Mouse (Mus musculus): ENCODE measurements around the gene Fam129a. TPM values are rescaled to one million over a fixed set of nuclear protein-coding genes. Genes with fewer than 3 reads are reported as not detected.
"Not testable (repeated sequence)": the region's sequence is repeated elsewhere in the genome, so short reads cannot be mapped to it uniquely, and the experiment has no call there.

The Fam129a gene
- total RNA-seq, 4 experiments from 2014 or later, result 83.7 to 130 (median 96.0) TPM

DNA sequence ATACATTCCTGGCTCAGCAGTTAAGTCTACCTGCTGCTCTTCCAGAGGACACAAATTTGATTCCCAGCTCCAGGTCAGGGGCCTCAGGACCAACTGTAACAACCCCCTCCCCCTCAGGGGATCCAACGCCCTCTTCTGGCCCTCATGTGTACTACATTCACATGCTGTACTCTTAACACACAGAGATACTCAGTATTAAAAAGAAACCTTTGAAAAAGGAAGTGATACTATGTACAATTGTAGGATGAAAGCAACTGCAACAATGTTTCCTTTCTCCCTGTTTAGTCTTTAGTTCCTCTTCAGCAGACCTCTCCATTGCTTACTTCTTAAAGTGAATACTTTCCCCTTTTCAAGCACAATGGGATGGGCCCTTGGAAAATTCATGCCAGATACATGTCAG, 131.8 kb downstream of the Fam129a start:
- DNase-seq, result no peak

DNA sequence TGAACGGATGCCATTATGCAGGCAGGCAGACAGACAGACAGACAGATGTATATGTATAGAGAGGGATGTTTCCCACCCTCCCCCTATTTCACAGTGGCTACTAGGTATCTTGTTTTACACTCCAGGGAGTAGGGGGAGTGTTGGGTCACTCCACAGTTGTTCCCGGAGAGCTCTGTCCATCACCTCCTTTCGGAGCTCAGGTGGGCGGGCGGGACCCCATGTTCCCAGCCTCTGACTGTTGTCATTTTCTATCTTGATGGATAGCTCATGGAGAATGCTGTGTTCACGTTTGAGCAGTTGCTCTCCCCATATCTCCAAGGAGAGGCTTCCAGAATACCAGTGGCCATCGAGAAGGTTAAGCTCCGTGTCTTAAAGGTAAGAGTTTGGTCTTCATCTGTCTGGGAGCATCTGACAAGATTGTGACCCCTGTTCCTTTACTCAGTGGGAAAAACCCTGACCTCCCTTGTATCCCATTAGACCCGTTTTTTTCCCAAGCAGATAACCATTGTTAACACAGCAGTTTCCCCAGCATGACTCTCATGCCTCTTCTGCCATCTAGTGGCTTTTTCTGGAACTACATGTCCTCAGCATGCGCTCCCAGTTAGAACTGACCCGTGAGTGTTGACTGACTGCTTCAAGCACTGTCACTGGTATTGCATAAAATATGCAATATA, 134.9 kb downstream of the Fam129a start:
- peak; percentile 78 for DNase-seq

DNA sequence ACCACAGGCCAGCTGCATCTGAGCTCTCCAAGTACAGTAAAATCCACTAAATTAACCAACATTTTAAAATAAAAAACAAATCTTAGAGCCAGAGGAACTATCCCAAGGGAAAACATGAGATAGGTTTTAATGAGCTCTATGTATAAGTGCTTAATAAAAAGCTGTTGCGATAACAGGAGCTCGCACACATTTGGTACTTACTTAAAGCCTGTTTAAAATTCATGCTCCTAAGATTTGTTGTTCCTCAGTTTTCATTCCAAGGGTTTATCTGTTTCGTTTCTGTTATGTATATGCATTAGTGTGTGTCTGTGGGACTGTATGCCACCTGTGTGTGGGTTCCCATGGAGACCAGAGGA, 135.4 kb downstream of the Fam129a start:
- no peak for DNase-seq

DNA sequence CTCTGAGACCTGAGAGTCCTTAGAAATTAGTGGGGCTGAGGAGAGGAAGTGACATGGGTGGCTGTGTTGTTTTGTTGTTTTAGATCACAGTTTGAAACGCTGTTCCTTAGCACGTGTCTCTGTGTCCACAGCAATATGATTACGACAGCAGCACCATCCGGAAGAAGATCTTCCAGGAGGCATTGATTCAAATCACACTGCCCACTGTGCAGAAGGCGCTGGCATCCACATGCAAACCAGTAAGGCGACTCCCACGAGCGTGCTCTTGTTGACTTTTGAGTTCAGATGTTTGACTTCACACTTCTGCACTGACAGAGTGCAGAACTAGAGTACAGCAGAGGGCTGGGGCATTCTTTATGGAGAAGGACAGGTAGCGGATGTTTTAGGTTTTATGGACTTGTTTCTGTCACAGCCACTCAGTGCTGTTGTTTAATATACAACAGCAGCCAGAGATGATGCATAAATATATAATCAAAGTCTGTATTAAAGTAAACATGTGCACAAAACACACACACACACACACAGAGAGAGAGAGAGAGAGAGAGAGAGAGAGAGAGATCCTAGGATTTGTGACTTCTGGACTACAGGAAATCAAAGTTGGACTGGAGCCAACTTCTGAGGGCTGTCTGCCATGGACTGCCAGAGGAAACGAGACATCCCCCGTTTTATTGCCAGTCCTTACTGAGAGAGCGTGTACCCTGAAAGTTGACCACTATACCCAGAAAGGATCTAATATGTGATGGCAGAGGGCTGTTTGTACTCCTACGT, 138.2 kb downstream of the Fam129a start:
- no peak for DNase-seq

DNA sequence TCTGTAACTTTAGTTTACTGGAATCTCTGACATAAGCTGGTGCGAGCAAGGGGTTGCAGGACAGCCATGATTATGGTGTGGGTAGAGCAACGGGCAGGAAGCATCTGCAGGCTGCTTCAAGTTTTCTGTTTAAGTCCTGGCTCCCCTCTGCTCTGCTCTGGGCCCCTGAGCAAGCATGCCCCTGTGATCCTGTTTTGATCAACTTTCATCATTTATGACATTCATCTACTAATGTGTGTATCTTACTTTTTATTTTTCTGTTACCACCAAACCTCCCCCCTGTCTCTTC, 138.7 kb downstream of the Fam129a start:
- no peak for DNase-seq

DNA sequence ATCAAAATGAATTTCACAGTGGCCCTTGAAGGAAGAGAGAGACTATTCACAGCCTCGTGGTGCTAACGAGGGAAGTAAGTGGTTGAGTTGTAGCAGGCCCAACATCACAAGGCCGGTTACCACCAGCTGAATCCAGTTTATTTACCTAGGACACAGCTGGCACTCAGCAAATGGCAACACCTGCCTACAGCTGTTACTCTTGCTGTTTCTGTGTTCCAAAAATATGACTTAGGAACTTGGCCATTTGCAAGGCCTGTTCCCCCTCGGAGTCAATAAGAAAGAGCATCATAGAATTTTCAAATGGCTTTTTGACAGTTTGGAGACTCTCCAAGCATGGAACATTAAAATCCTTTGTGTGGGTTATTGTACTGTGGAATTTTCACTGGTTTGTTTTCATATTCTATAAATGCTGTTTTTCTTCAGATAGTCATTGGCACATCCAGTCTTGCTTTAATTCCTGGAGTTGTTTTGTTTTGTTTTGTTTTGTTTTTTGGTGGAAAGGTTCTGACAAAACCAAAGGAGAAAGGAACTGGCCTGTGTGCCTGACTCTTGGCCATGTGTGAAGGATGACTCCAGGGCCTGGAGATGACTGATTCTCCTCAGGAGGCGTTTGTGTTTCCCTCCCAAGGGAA, 139.6 kb downstream of the Fam129a start:
- no peak for DNase-seq

DNA sequence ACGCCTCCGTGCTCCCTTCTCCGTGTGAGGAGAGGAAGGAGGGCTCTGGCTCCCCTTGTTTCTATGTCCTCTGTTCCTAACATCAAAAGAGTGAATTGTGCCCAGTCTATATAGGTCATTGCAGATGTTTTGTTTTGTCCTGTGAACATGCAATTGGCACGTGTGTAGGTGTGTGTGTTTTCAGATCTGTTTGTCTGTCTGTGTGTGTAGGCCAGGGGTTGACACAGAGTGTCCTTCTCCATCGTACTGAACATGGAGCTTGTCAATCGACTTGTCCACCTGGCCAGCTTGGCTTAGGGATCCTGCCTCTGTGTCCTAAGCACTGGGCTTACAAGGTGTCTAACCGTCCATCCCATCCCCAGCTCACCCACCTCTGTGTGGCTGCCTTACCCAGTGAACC, 140.1 kb downstream of the Fam129a start:
- DNase-seq, result no peak

DNA sequence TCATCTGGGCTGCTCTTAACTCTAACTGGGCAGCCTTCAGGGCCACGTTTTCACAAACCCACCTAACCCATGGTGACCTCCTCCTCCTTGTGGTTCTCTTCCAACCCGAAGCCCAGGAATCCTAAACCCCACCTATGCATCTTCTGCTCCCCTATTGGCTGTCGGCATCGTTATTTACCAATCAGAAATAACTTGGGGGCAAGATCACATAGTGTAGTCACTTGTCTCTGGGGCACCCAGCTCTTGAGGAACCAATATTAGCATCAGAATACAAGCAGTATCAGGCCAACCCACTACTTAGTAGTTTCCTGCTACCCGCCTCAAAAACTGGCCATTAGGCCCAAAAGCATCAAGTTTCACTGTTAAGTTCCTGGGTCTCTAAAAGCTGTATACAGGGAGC, 141.7 kb downstream of the Fam129a start:
- no peak for DNase-seq

DNA sequence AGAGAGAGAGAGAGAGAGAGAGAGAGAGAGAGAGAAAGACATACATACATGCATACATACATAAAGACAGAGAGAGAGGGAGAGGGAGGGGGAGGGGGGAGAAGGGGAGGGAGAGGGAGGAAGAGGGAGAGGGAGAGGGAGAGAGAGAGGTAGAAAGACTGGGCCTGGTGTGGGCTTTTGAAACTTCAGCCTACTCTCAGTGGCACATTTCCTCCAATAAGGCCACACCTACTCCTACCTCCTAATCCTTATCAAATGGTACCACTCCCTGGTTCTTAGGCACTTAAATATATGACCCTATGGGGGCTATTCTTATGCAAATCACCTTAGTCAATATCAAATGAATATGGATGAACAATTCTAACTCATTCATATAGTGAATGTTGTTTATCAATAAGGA, 142.6 kb downstream of the Fam129a start:
- DNase-seq, result no peak

DNA sequence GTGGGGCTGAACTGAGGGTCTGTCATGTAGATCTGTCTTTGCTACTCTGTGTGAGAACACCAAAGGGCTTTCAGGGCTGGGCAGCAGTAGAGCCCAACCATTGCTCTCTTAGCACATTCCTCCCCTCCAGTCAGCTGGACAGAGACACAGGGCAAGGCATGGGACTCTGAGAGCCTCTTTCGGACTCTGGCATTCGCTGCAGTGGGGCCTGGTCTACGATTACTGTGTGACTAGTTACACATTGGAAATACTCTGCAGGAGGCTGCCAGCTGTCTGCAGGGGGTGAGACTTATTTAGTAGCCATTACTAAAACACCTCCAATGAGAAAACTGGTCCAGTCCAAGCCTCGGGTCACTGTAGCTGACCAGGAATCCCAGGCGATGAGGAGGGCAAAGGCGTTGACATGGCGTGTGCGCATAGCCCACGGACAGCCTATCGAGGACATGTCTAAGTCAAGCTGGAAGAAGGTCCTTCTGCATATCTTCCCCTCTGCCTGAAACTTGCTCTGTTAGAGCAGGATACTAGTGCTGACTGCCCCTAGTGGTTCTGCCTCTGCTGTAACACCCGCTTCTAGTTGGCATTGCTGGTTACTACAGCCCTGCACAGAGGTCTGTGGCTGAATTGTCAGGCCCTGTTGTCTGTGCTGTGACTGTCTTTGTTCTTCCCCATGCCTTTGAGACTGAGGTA, 145.2 kb downstream of the Fam129a start:
- no peak for DNase-seq

DNA sequence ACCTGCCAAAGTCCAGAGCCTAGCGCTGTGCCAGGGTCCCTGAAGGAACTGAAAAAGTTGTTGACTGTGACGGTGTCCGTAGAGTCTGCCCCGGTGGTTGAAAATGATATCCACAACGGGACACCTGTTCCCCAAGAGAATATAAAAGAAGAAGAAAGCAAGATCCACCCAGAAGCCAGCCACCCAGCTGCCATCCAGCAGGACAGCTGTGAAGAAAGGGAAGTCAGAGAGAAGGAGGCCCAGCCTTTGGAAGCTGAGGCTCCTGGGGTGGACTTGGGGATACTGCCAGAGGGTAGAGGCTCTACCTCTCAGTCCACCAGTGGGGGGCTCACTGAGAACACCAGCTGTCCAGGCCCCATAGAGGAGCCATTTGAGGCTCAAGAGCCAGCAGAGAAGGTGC, 146.6 kb downstream of the Fam129a start:
- DNase-seq, result no peak

DNA sequence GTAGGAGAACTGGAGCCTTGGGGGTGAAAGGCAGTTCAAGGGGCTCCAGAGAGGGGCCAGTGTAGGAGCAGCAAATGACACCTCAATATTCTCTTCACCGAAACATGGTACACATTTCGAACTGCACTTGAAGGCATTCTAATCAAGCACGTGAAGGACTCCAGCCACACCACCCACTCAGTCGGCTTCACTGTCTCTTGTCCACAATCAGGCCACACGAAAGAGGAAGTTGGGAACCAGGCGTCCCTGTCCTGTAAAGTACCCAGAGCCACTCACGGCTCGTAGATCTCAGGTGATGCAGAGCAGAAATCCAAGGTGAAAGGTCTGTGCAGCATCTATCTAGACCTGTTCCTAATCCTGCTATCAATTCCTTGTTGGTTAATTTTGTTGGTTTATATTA, 147.6 kb downstream of the Fam129a start:
- DNase-seq, result no peak

DNA sequence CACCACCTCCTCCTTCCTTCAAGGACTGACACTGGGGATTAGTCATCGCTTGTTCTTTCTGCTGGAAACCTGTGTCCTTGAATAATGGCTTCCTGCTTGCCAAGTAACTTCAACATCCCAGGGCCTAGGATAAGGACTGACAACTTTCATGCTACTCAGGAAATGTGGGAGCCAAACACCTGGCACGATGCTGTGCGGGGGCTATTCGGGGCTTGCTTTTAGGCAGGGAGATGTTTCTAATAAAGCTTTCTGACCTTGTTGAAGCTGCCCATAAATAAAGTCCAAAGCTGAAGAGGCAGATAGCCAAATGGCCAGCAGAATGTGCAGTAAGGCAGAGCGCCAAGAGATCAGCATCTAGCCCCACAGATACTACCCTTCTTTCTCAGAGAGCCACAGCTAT, 148.9 kb downstream of the Fam129a start:
- DNase-seq, result peak; percentile 67

DNA sequence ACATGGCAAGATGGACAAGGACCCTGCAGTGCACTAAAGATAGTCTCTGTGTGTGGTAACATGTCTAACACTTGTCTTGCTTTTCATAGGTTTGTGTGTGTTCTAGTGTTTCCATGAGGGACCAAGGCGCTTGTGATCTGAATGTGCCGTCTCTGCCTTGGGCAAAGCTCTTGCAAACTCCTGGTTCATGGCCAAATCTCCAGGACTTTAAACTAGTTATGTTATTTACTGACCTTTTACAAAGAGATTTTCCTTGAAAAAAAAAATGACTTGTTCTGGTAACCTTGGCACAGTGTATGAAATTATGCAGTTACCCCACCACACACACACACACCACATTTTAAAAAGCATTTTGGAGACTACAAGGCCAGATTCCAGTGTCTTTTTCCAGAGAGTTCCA, 149.6 kb downstream of the Fam129a start:
- peak; percentile 69 for DNase-seq

DNA sequence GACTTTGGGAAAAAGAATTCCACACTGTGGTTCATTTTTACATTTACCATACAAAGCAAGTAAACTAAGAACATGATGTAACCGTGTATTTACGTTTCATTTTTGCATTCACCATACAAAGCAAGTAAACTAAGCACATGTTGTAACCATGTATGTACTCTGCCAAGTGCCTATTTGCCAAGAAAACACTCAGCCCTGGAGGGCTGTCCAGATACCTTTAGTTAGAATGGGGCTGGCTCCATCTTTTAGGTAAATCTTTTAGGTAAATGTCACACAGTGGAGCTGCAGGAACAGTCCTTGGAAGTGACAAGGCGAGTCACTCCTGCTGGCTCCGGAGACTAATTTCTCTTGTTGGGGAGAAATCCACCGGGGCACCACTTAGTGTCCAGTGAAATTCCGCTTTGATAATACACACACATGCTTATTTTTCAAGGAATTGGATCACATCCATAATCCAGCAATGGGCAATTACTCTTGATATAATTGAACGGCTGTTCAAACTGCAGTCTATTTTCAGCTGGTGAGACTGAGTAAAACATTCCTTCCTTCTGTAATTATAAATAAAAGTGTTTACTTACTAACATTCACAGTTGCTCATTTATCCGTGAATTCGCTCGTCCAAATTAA, 150.5 kb downstream of the Fam129a start:
- no peak for DNase-seq

DNA sequence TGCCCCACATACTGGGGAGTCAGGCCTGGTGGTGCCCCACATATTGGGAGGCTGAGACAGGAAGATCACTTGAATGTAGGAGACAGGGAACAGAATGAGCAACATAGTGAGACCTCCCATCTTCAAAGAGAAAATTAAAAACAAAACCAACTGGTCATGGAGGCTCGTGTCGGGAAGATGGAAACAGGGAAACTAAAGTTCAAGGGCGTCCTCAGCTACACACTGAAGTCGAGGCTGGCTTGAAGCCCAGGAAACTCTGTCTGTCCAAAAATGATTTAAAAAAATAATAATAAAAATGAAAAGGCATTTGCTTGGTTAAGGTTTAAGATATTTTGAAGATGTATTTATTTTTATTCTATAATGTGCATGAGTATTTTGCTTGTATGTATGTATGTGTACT, 152.8 kb downstream of the Fam129a start:
- DNase-seq, result no peak

DNA sequence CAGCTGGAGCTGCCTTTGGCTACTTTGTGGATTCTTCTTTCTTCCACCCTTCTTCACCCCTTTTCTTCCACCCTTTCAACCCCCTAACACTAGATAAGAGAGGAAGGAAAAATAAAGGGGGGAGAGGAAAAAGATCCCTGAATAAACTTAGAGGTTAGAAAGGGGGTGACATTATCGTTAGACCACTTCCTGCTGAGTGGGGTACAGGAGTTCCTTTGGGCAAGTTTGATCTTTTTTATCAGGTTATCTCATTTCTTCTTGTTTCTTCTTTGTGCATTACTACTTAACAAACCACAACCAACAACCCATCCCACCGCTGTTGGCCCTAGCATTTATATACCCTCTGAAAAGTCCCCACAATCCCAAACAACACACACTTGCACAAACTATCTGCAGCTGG, 154.6 kb downstream of the Fam129a start:
- no peak for DNase-seq

DNA sequence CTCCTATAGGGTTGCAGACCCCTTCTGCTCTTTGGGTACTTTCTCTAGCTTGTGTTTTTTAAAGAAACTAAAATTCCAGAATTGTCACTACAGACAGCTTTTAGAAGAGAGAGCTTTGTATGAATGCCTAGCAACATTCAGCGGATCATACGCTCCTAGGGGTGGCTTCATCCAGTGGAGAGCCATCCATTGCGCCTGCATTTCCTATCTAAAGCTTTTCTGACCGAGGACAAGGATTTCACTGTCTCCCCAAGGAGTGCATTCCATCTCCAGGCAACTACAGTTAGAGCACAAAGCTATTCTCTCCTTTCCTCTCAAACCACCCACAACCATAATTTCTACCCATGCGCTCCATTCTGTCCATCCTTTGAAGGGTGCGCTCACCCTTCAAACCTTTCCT, 155.4 kb downstream of the Fam129a start:
- no peak for DNase-seq

DNA sequence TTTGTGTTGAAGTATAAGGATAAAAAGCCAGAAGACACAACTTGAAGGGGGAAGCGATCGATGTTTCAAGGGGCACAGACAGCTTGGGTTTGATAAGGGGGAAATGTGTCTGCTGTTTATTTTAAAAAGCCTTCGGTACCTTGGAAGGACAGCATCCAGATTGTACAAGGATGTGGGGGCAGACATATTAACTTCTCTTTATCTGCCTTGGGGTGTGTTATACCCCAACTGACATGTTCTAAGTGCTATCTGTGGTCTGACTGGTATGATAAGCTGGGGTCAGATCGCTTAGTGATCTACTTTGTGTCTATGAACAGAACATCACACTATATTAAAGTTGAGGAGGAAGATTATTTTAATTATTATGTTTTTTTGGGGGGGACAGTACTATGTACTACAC, 157.2 kb downstream of the Fam129a start:
- DNase-seq, result no peak

DNA sequence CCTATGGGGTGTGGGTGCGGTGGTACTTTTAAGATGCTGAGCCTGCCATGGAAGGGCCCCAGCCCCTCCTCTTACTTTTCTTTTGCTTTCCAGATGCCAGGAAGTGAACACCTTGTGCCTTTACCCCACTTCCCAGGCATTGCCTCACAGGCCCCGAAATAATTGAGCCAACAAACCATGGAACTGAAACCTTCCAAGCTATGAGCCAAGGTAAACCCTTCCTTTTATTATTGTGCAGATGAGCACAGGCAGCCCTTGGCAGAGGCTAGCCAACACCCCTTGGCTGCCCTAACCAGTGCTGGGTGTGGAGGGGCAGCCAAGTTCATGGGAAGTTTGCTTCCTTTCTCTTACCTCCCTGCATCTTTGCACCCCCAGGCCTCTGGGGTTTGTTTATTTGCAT, 166.2 kb downstream of the Fam129a start:
- DNase-seq, result no peak

DNA sequence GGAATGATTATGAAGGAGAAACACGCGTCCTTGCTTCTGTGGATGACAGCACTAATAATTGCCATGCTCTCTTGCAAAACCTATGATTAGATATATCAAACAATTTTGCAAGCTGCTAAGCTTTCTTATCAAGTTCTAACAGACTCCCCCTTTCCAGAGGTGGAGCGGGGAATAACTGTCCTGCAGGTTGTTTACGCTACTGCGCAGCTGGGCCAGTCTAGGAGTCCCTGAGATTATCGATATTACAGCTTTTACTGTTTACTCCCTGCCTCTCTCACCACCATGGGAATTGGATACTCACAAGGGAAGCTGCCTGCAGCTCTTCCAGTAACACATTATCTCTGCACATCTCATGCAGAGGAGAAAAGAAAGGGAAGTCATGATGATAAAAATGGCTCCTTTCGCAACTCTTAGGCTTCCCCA, 170.2 kb downstream of the Fam129a start:
- no peak for DNase-seq

DNA sequence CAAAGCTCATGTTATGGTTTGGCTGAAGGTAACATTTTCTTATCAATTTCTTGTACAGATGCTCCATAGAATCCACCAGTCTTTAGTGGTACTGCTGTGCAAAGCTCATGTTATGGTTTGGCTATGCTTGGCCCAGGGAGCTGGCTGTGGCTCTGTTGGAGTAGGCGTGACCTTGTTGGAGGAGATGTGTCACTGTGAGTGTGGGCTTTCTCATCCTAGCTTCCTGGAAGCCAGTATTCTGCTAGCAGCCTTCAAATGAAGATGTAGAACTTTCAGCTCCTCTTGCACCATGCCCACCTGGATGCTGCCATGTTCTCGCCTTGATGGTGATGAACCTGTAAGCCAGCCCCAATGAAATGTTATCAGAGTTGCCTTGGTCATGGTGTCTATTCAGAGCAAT, 178.9 kb downstream of the Fam129a start:
- DNase-seq, result not testable (repeated sequence)

DNA sequence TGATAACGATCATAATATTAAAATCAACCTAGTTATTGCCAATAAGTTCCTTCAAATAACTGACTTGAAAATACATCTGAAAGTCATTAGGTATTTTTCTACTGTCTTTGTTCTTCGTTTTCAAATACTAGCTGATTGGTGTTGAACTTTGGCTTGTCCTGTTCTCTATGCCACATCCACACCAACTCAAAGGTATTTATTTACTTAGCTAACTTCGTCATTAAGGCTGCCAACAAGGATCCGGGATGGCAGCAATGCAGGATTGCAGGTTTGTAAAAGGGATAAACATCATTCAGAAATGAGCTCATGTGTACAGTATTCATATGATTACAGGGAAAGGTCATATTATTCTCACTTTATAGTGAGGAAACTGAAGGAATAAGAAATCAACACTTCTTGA, 182.0 kb downstream of the Fam129a start:
- DNase-seq, result no peak
